Mouse (Mus musculus) hindbrain, embryonic 15.5 days (tissue): ENCODE data around the gene Cideb. TPM values are rescaled to one million over a fixed set of nuclear protein-coding genes. Genes with fewer than 3 reads are reported as not detected.
A peak's percentile ranks its signal among the peaks of the same experiment; 100 is the strongest.

Source experiments
- ATAC-seq: fragments of 200-750 bp; cut with Nextera tagmentation; 2 replicates; pipeline ENCODE4 v1.8.0; 2017; ENCODE audit warnings: low read depth, moderate number of reproducible peaks, moderate TSS enrichment; ENCODE audit not compliant: low FRiP score
- H3K27ac ChIP-seq: fragments of 300-500 bp; sonication (generic); replicated peaks from 2 replicates; pipeline ENCODE4 v1.5.1; 2015; ENCODE audit warnings: mild to moderate bottlenecking, inconsistent platforms
- H3K27me3 ChIP-seq: fragments of 300-500 bp; sonication (generic); 2 replicates; pipeline ENCODE4 v1.6.1; 2015; ENCODE audit warnings: control low read depth, inconsistent platforms
- H3K36me3 ChIP-seq: fragments of 300-500 bp; sonication (generic); 2 replicates; pipeline ENCODE4 v1.6.1; 2015; ENCODE audit warnings: control low read depth, inconsistent platforms
- H3K4me1 ChIP-seq: fragments of 300-500 bp; sonication (generic); replicated peaks from 2 replicates; pipeline ENCODE4 v1.6.1; 2015; ENCODE audit warnings: control low read depth, inconsistent platforms
- H3K4me2 ChIP-seq: fragments of 300-500 bp; sonication (generic); 2 replicates; pipeline ENCODE4 v1.6.1; 2015; ENCODE audit warnings: moderate library complexity, mild to moderate bottlenecking, inconsistent platforms
- H3K4me3 ChIP-seq: fragments of 300-500 bp; sonication (generic); 2 replicates; pipeline ENCODE4 v1.5.1; 2015; ENCODE audit warnings: mild to moderate bottlenecking, inconsistent platforms
- H3K9ac ChIP-seq: fragments of 300-500 bp; sonication (generic); 2 replicates; pipeline ENCODE4 v1.6.1; 2015; ENCODE audit warnings: inconsistent platforms
- H3K9me3 ChIP-seq: fragments of 300-500 bp; sonication (generic); 2 replicates; pipeline ENCODE4 v1.6.1; 2016; ENCODE audit warnings: control low read depth, inconsistent platforms
- WGBS: fragments of 180-500 bp; shearing (Covaris S2); methylation state at CpG from one replicate; pipeline ENCODE4 v1.1.7; 2015; 5-methylcytosine and 5-hydroxymethylcytosine counted together
- polyA plus RNA-seq: library from polyadenylated mRNA; unstranded; fragments of >200 nt; fragmentation: Nextera tagmentation; extraction: Ambion mirVana; gene quantifications from 2 replicates; pipeline ENCODE4 v1.2.1, GENCODE M21; 2015

The Cideb gene
- polyA plus RNA-seq, result 0.26 and 0.39 TPM in 2 replicates

DNA sequence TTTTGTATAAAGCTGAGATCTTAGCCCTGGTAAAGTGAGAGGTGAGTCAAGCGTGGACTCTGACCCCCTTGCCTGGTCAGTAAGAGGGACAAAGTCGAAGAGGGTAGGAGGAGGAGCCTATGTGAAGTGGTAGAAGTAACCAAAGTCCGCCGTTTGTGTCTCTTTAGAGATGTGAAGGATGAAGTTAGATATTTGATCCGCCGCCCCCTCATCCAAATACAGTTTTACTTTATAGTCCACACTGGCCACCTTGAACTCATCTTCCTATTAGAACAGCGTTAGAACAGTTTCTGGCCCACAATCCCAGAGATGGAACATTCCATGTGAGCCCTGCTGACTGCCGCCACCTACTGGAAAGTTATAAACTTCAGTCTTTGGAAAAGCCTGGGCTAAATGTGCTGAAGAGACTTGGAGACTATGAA is at the start of gene Cideb:
Gene Cideb, minus strand, starts transcription at position 96 of the 422 bp plus-strand sequence.
- Histone ChIP-seq H3K4me3 (no peak within 1 kb of the TSS), H3K9me3 (no peaks in the 10 kb centered on the region), H3K4me2 (peak within 1 kb of the TSS; percentile 29), H3K27ac (no peak within 1 kb of the TSS), H3K9ac (no peak within 1 kb of the TSS), H3K27me3 (peaks cover 9% of the 10 kb centered on the region), H3K36me3 (peaks cover 32% of the 10 kb centered on the region), H3K4me1 (peaks cover 15% of the 10 kb centered on the region)
- WGBS, result 17% methylated on average over 8 of the region's 8 CpGs
- ATAC-seq, result no peak

DNA sequence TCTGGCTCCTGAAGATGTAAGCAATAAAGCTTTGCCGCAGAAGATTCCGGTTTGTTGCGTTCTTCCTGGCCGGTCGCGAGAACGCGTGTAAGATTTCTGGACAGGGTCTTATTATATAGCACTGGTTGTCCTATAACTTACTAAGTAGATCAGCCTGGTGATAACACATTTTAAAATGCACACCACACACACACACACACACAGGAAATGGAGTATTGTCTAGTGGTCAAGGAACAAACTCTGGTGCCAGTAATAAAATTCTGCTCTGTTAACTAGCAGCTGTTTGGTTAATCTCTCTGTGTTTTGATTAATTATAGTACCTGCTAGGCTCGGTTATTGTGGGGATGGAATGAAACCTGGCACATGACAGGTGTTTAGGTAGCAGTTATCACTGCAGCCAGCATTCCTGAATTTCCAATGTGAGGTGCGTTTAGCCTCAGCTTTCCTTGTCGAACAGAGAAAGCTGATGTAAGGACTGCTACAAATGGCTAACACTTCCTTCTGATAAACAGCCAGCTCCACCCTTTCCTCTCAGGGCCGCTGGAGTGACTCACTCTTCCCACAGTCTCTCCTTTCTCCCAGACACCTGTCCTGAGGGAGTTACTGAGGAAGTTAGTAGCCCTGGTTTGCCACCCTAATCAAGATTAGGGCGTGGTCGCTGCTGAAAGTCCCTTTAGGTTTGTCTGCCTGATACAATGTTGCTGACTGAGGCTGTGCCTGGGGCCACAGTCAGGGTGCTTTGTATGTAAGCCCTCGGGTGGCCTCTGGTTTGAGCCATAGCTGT is 37.3 kb upstream of the Cideb start:
- no peaks in the 10 kb centered on the region for H3K9me3 ChIP-seq
- H3K4me2 ChIP-seq, result no peak overlapping the region
- no peak overlapping the region for H3K9ac ChIP-seq
- H3K27ac ChIP-seq, result no peak overlapping the region
- no peaks in the 10 kb centered on the region for H3K36me3 ChIP-seq
- H3K27me3 ChIP-seq, result 0 out of 2 replicates have a peak, but pooled peaks cover 2% of the 10 kb centered on the region
- ATAC-seq, result no peak
- no peak overlapping the region for H3K4me3 ChIP-seq
- 87% methylated on average over 15 of the region's 15 CpGs for WGBS
- no peaks in the 10 kb centered on the region for H3K4me1 ChIP-seq

- H3K4me1 ChIP-seq, result no peaks in the 10 kb centered on the region
- no peak overlapping the region for H3K4me2 ChIP-seq
- H3K9ac ChIP-seq, result no peak overlapping the region
- H3K27ac ChIP-seq, result no peak overlapping the region
- WGBS, result 69% methylated on average over 2 of the region's 2 CpGs
- H3K4me3 ChIP-seq, result no peak overlapping the region
- H3K36me3 ChIP-seq, result no peaks in the 10 kb centered on the region
- H3K9me3 ChIP-seq, result no peaks in the 10 kb centered on the region
- peaks cover 18% of the 10 kb centered on the region for H3K27me3 ChIP-seq
- ATAC-seq, result no peak
Measured at GRCm38 (mm10) chr14:55793946-55794345, 35.7 kb upstream of the Cideb start.

DNA sequence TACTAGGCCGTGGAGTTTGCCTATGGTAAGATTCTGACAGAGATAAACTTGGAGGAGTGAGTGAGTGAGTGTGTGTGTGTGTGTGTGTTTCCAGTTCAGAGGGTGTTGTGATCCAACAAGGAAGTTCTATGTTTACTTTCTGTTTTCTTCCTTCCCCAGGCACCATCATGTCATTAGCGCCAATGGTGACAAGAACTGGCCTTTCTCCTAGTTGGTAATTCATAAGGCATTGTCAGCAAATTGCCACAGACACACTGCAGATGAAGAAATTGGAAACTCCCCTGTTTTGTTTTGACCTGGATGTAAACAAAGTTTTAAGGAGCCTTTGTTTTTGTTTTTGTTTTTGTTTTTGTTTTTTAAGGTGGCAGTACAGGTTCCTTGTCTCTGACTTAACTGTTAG is 35.2 kb upstream of the Cideb start:
- Histone ChIP-seq H3K27ac (no peak overlapping the region), H3K36me3 (no peaks in the 10 kb centered on the region), H3K4me1 (peaks cover 2% of the 10 kb centered on the region; the same call in 1 of the 2 replicates), H3K27me3 (peaks cover 23% of the 10 kb centered on the region), H3K9me3 (no peaks in the 10 kb centered on the region), H3K4me3 (no peak overlapping the region), H3K9ac (no peak overlapping the region), H3K4me2 (no peak overlapping the region)
- no peak for ATAC-seq
- 82% methylated on average over 2 of the region's 2 CpGs for WGBS

DNA sequence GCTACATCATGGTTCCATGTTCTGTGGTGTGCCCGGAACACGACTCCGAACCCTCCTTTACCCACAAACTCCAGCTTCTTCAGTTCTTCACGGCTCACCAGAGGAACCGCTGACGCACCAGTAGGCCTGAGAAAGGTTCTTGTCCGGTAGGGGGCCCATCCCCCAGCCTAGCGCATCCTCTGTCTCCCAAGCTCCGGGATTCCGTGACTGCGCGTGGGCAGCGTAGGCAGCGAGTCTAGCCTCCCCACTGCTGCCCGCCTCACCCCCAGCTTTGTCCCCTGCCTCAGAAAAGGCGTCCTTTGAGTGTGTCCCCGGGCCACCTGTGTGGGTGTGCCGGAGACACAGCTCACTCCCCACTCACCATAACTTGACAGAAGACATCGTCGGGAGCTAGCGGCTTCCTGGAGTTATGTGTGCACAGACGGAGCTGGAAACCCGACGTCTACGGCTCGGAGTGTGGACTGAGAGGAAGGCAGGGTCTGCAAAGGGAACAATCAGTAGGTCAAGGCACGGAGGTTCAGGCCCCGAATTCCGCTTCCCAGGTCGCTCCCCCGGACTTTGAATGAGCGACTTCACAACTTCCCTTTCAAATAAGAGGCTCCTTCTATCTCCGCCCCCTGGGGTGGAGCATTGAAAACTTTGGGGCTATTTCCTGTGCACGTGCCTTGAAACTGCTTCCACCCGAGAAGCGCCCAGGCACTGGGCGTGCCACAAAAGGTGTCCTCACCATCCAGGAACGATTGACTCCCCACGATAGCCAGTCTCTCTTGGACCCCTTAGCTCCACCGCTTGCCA is 30.2 kb upstream of the Cideb start, which contains the start of gene Ripk3:
Gene Ripk3, minus strand, starts transcription at position 610 of the 795 bp plus-strand sequence.
- Histone ChIP-seq H3K9me3 (no peaks in the 10 kb centered on the region), H3K4me1 (peaks cover 11% of the 10 kb centered on the region), H3K4me2 (peak within 1 kb of the TSS; percentile 46), H3K36me3 (no peaks in the 10 kb centered on the region), H3K9ac (no peak within 1 kb of the TSS), H3K27ac (no peak within 1 kb of the TSS), H3K4me3 (peak within 1 kb of the TSS; percentile 25), H3K27me3 (peaks cover 73% of the 10 kb centered on the region)
- ATAC-seq, result no peak
- 5% methylated on average over 40 of the region's 40 CpGs for WGBS

- Histone ChIP-seq H3K4me2 (no peak overlapping the region), H3K36me3 (no peaks in the 10 kb centered on the region), H3K27ac (no peak overlapping the region), H3K4me3 (no peak overlapping the region), H3K4me1 (peaks cover 14% of the 10 kb centered on the region), H3K9me3 (no peaks in the 10 kb centered on the region), H3K27me3 (peaks cover 79% of the 10 kb centered on the region), H3K9ac (no peak overlapping the region)
- WGBS, result 40% methylated on average over 11 of the region's 11 CpGs
- ATAC-seq, result no peak
Measured at GRCm38 (mm10) chr14:55787731-55788130, 29.5 kb upstream of the Cideb start.

DNA sequence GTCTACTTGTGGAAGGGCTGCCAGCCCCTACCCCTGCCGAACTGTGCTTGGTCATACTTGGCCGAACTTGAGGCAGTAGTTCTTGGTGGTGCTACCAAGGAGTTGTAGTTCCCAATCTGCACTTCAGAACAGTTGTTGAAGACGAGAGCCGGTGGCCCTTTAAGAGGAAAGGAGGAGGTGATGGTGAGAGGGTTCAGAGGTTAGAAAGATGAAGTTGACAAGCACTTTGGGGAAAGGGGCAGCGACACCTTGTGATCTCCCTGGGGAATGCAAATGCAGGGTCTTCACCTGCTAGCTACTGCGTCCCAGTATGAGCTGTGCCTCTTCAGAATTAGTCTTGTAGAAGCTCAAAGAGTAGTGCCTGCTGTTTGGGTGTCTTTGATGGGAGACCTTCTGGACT is 26.9 kb upstream of the Cideb start:
- H3K4me3 ChIP-seq, result no peak overlapping the region
- H3K4me2 ChIP-seq, result no peak overlapping the region
- H3K9ac ChIP-seq, result no peak overlapping the region
- 27% methylated on average over 6 of the region's 6 CpGs for WGBS
- no peak for ATAC-seq
- no peaks in the 10 kb centered on the region for H3K9me3 ChIP-seq
- peaks cover 20% of the 10 kb centered on the region for H3K4me1 ChIP-seq
- peaks cover 86% of the 10 kb centered on the region for H3K27me3 ChIP-seq
- H3K27ac ChIP-seq, result no peak overlapping the region
- no peaks in the 10 kb centered on the region for H3K36me3 ChIP-seq

DNA sequence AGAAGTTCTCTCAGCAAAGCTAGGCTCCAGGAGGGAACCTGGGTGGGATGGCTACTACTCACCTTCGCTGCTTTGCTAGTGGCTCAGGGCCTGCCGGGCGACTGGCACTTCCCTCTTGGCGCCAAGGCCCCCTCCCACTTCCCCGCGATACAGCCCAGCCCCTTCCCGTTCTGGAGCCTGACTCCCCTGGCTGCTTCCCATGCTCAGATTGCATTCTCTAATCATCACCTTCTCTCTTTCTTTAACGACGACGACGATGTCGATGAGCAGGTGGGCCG is 25.6 kb upstream of the Cideb start, which contains the start of gene Adcy4:
Gene Adcy4, minus strand, starts transcription at position 138 of the 278 bp plus-strand sequence.
- Histone ChIP-seq H3K27ac (0 out of 2 replicates have a peak within 1 kb of the TSS, but pooled peaks have one; percentile 4), H3K9me3 (no peaks in the 10 kb centered on the region), H3K36me3 (no peaks in the 10 kb centered on the region), H3K27me3 (peaks cover 73% of the 10 kb centered on the region), H3K4me1 (peaks cover 20% of the 10 kb centered on the region), H3K9ac (no peak within 1 kb of the TSS), H3K4me2 (peak within 1 kb of the TSS; percentile 48), H3K4me3 (peak within 1 kb of the TSS; percentile 27)
- 3% methylated on average over 13 of the region's 13 CpGs for WGBS
- no peak for ATAC-seq

GRCm38 (mm10) chr14:55783171-55783957 is 25.1 kb upstream of the Cideb start:
- no peaks in the 10 kb centered on the region for H3K9me3 ChIP-seq
- H3K36me3 ChIP-seq, result no peaks in the 10 kb centered on the region
- H3K27ac ChIP-seq, result 0 out of 2 replicates have a peak overlapping the region, but pooled peaks have one; percentile 4
- H3K27me3 ChIP-seq, result peaks cover 68% of the 10 kb centered on the region
- peak overlapping the region; percentile 27 for H3K4me3 ChIP-seq
- H3K4me2 ChIP-seq, result peak overlapping the region; percentile 48
- no peak for ATAC-seq
- 3% methylated on average over 31 of the region's 31 CpGs for WGBS
- H3K9ac ChIP-seq, result no peak overlapping the region
- H3K4me1 ChIP-seq, result peaks cover 16% of the 10 kb centered on the region

DNA sequence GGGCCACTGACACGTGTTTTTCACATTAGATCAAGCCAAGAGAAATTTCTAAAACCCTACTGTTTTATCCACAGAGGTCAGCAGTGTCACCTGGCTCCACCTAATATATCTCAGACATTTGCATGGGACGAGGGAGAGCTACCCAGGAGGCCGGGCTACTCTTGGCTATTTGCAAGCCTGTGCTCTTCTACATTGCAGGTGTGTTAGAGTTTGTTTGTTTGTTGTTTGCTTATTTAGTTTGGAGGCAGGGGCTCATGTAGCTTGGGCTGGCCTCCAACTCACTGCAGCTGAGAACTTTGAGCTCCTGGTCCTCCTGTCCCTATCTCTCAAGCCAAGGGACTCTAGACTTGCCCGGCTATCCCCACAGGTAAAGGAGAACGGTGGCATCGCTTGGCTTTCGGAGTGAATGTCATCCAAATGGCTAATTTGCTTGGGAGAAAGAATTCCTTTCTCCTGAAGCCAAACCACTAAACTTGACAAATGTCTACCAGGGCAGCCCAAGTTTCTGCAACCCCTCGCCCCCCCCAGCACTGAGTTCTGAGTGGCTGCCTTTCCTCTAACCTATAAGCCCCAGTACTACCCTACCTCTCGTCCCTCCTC is 24.2 kb upstream of the Cideb start:
- H3K36me3 ChIP-seq, result no peaks in the 10 kb centered on the region
- H3K27me3 ChIP-seq, result peaks cover 59% of the 10 kb centered on the region
- no peak overlapping the region for H3K4me3 ChIP-seq
- peaks cover 14% of the 10 kb centered on the region for H3K4me1 ChIP-seq
- H3K9ac ChIP-seq, result no peak overlapping the region
- WGBS, result 61% methylated on average over 9 of the region's 9 CpGs
- no peaks in the 10 kb centered on the region for H3K9me3 ChIP-seq
- H3K4me2 ChIP-seq, result peak overlapping the region; percentile 48; the same call in 1 of the 2 replicates
- no peak for ATAC-seq
- no peak overlapping the region for H3K27ac ChIP-seq

DNA sequence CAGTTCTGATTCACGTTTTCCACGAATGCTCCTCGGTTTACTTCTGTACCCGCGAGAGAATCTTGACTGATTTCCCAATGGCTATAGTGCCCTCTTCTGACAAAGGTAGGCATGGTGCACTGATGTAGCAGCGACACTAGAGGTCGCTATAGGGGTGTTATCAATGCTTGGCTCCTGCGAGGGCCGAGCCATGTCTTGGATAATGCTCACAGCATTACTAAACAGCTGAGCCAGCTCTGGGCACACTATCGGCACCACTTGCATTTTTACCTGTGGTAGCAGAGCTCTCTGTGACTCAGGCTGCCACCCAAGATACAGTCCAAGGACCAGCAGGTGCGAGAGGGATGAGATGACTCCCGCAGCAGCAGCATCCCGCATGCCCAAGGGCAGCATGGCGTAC is 23.1 kb upstream of the Cideb start:
- peak overlapping the region; percentile 46 for H3K4me2 ChIP-seq
- no peak overlapping the region for H3K9ac ChIP-seq
- H3K4me3 ChIP-seq, result peak overlapping the region; percentile 20
- no peaks in the 10 kb centered on the region for H3K9me3 ChIP-seq
- peaks cover 14% of the 10 kb centered on the region for H3K4me1 ChIP-seq
- H3K27ac ChIP-seq, result no peak overlapping the region
- H3K27me3 ChIP-seq, result peaks cover 48% of the 10 kb centered on the region
- WGBS, result 14% methylated on average over 14 of the region's 14 CpGs
- no peaks in the 10 kb centered on the region for H3K36me3 ChIP-seq
- ATAC-seq, result peak; percentile 79
